Mouse (Mus musculus): ENCODE results near the gene Nppb.

DNA sequence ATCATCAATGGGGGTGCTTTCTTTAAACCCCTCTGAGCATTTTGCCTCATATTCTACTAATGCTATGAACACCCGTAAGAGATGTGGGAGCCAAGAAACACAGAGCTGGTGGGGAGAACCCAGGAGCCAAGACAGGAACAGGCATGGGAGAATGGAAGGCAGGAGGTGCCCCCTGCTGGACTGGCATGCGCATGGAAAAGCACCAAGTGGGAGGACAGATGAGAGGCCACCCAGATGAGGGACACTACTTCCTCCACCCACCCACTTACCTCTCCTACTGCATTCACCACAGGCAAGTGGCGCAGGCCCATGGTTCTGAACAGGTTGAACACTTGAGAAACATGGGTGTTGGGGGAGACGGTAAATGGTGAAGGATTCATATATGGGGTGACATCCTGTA, 22.8 kb downstream of the Nppb start:
- TF ChIP-seq CTCF (IDR thresholded peaks at IDR 0.05; ENCODE audit: insufficient read depth, low read depth, low read length) (peak; percentile 69; the same call in 1 of the 2 replicates), POLR2A (IDR thresholded peaks at IDR 0.05; ENCODE audit: insufficient read depth, low read depth, low read length) (no peak)
